Mouse (Mus musculus) cerebellum, adult 2 months (tissue): ENCODE data around the gene Slc25a12. TPM values are rescaled to one million over a fixed set of nuclear protein-coding genes. Genes with fewer than 3 reads are reported as not detected.
A peak's percentile ranks its signal among the peaks of the same experiment; 100 is the strongest.

ENCODE experiments used
- DNase-seq, 2 experiments: peaks; one replicate each; pipeline ENCODE4 v3.0.0; 2021
- H3K27ac ChIP-seq: fragments of 200-500 bp; 2 replicates; pipeline ENCODE4 v1.5.1; 2012; ENCODE audit warnings: low read length, control low read depth, inconsistent platforms; ENCODE audit not compliant: insufficient read depth
- H3K27me3 ChIP-seq: fragments of 200-500 bp; 2 replicates; pipeline ENCODE4 v1.6.1; 2012; ENCODE audit warnings: inconsistent platforms, mild to moderate bottlenecking, low read length, moderate library complexity; ENCODE audit not compliant: control insufficient read depth, insufficient read depth
- H3K4me1 ChIP-seq: fragments of 200-500 bp; 2 replicates; pipeline ENCODE4 v1.6.1; 2011; ENCODE audit warnings: low read length; ENCODE audit not compliant: control insufficient read depth, insufficient read depth
- H3K4me3 ChIP-seq: fragments of 200-500 bp; replicated peaks from 2 replicates; pipeline ENCODE3; 2011; ENCODE audit warnings: mild to moderate bottlenecking, low read depth, low read length, control low read depth; ENCODE audit not compliant: insufficient read depth
- CTCF ChIP-seq: fragments of 200-500 bp; IDR thresholded peaks from 2 replicates; pipeline ENCODE4 v1.5.1; 2011; ENCODE audit warnings: low read depth, mild to moderate bottlenecking, control low read depth, low read length, moderate library complexity, borderline replicate concordance; ENCODE audit not compliant: insufficient read depth
- POLR2A ChIP-seq: fragments of 200-500 bp; IDR thresholded peaks from 2 replicates; pipeline ENCODE4 v1.6.1; 2011; ENCODE audit warnings: low read length, control low read depth, borderline replicate concordance; ENCODE audit not compliant: insufficient read depth
- WGBS: fragments of 180-500 bp; shearing (Covaris S2); methylation state at CpG from one replicate; pipeline ENCODE4 v1.1.7; 2018; 5-methylcytosine and 5-hydroxymethylcytosine counted together
- polyA plus RNA-seq: library from polyadenylated mRNA; depleted of rRNA; stranded (reverse); fragments of >200 nt; gene quantifications from 2 replicates; pipeline ENCODE4 v1.2.3, GENCODE M21; 2012

Slc25a12 gene
- polyA plus RNA-seq, 1 experiment, result 139 TPM

- H3K27me3 ChIP-seq, result no peaks in the 10 kb centered on the region
- 38% methylated on average over 1 of the region's 1 CpGs for WGBS
- DNase-seq, result no peak
- H3K27ac ChIP-seq, result no peak overlapping the region
- no peaks in the 10 kb centered on the region for H3K4me1 ChIP-seq
- TF ChIP-seq CTCF (no peak), POLR2A (no peak)
- no peak overlapping the region for H3K4me3 ChIP-seq
These were observed 70.0 kb downstream of the Slc25a12 start for GRCm38 (mm10) chr2:71297501-71297900.

- H3K27me3 ChIP-seq, result no peaks in the 10 kb centered on the region
- WGBS, result 85% methylated on average over 12 of the region's 12 CpGs
- no peak for DNase-seq
- H3K4me1 ChIP-seq, result no peaks in the 10 kb centered on the region
- TF ChIP-seq CTCF (no peak), POLR2A (no peak)
- no peak overlapping the region for H3K4me3 ChIP-seq
- H3K27ac ChIP-seq, result no peak overlapping the region
These were observed 71.7 kb downstream of the Slc25a12 start for GRCm38 (mm10) chr2:71295844-71296243.

- peaks cover 5% of the 10 kb centered on the region; the same call in 1 of the 2 replicates for H3K4me1 ChIP-seq
- TF ChIP-seq CTCF (no peak), POLR2A (no peak)
- no peaks in the 10 kb centered on the region for H3K27me3 ChIP-seq
- H3K4me3 ChIP-seq, result no peak overlapping the region
- no peak for DNase-seq
- no peak overlapping the region for H3K27ac ChIP-seq
- 38% methylated on average over 7 of the region's 7 CpGs for WGBS
These were observed 73.1 kb downstream of the Slc25a12 start for GRCm38 (mm10) chr2:71294489-71294888.

GRCm38 (mm10) chr2:71293983-71294382 lies 73.6 kb downstream of the Slc25a12 start:
- no peak for TF ChIP-seq CTCF
- no peak for TF ChIP-seq POLR2A
- H3K27ac ChIP-seq, result no peak overlapping the region
- 81% methylated on average over 3 of the region's 3 CpGs for WGBS

GRCm38 (mm10) chr2:71291566-71291965 lies 76.0 kb downstream of the Slc25a12 start:
- Histone ChIP-seq H3K4me1 (peaks cover 5% of the 10 kb centered on the region; the same call in 1 of the 2 replicates), H3K27me3 (no peaks in the 10 kb centered on the region), H3K4me3 (no peak overlapping the region), H3K27ac (no peak overlapping the region)
- 74% methylated on average over 5 of the region's 5 CpGs for WGBS
- DNase-seq, result no peak
- no peak for TF ChIP-seq CTCF

More at GRCm38 (mm10) chr2:71293983-71294382, 73.6 kb downstream of the Slc25a12 start:
- Histone ChIP-seq H3K4me3 (no peak overlapping the region), H3K27me3 (no peaks in the 10 kb centered on the region), H3K4me1 (peaks cover 5% of the 10 kb centered on the region; the same call in 1 of the 2 replicates)
- DNase-seq, result no peak

- Histone ChIP-seq H3K27ac (peak overlapping the region; percentile 46; the same call in 1 of the 2 replicates), H3K4me3 (no peak overlapping the region), H3K4me1 (peaks cover 5% of the 10 kb centered on the region; the same call in 1 of the 2 replicates), H3K27me3 (no peaks in the 10 kb centered on the region)
- no peak for TF ChIP-seq CTCF
- no peak for TF ChIP-seq POLR2A
- WGBS, result 40% methylated on average over 6 of the region's 6 CpGs
- peak in 1 of 2 experiments; percentile 33 for DNase-seq
These were observed 77.3 kb downstream of the Slc25a12 start for GRCm38 (mm10) chr2:71290107-71290775.

- H3K4me3 ChIP-seq, result no peak overlapping the region
- peaks cover 5% of the 10 kb centered on the region for H3K4me1 ChIP-seq
- DNase-seq, result no peak
- no peak for TF ChIP-seq POLR2A
- TF ChIP-seq CTCF, result no peak
- H3K27me3 ChIP-seq, result no peaks in the 10 kb centered on the region
- no peak overlapping the region for H3K27ac ChIP-seq
- 85% methylated on average over 1 of the region's 1 CpGs for WGBS
These were observed 85.6 kb downstream of the Slc25a12 start for GRCm38 (mm10) chr2:71281981-71282380.

GRCm38 (mm10) chr2:71278791-71279775 lies 88.5 kb downstream of the Slc25a12 start:
- 33% methylated on average over 23 of the region's 23 CpGs for WGBS
- Histone ChIP-seq H3K27ac (no peak overlapping the region), H3K27me3 (no peaks in the 10 kb centered on the region), H3K4me1 (peaks cover 5% of the 10 kb centered on the region), H3K4me3 (no peak overlapping the region)
- DNase-seq, result peak; percentile 77 to 86
- TF ChIP-seq POLR2A (no peak), CTCF (no peak)
